ENCODE assay signal across 21 mouse cellular contexts in the genomic region with DNA sequence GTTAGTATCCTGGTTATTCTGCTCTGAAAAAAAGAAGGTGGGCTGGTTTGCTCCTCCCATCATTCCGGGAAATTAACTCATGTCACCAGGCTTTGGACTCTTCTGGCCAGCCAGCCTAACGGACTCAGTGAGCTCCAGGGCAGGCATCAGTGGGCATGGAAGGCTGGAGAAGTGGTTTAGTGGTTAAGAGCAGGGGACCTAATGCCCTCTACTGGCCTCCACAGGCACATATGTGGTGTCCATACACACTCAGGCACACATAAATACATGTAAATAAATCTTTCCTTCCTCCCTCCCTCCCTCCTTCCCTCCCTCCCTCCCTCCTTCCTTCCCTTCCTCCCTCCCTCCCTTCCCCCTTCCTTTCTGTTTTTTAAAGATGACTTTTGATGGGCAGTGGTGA. TPM values are rescaled to one million over a fixed set of nuclear protein-coding genes. Genes with fewer than 3 reads are reported as not detected.
DNase-seq lines count a peak whose midpoint lies in the region; ATAC-seq and TF ChIP-seq lines count a peak whose summit lies in the region.
"Had no signal": no experiment of that assay in that cellular context is flagged by ENCODE, and none has a peak within 500 bp of the region (broad histone marks: within the 10 kb centered on the region; RNA-seq: fewer than 3 reads in every experiment).

No protein-coding gene starts in this region.

- peak; percentile 24 for DNase-seq in embryo, embryonic 10 days (ENCODE audit: low spot score)
- DNase-seq in embryo, embryonic 9.5 days (ENCODE audit: extremely low spot score): no peak
- no peak for DNase-seq in kidney, postnatal 0 days (ENCODE audit: low spot score)
- DNase-seq in CH12.LX (ENCODE audit: extremely low read depth): no peak
- no peak for DNase-seq in liver, embryonic 14.5 days (ENCODE audit: low read depth in 3 of 3, low spot score in 3 of 3)
- no peak for DNase-seq in right cerebral cortex, postnatal 25 days
- no peak for DNase-seq in ovary, postnatal 14 days (ENCODE audit: low spot score)
- DNase-seq: adrenal gland, adult 2 months; cerebellum, adult 8-10 months; gastrocnemius, postnatal 36 days; kidney, postnatal 25 days; left cerebral cortex, postnatal 4 days; right cerebral cortex, postnatal 14 days had no signal

- in situ Hi-C loops in CH12.LX (cut with MboI; ENCODE audit: low pct_ligation_motif_present, low pct_unique_long_range_greater_than_20kb, low sequenced_read_pairs): no loop called here

- dilution Hi-C loops in CH12.LX (cut with MboI; ENCODE audit: extremely low pct_ligation_motif_present, extremely low pct_unique_long_range_greater_than_20kb, low sequenced_read_pairs): no loop called here

- TF ChIP-seq RAD21 in CH12.LX (IDR thresholded peaks at IDR 0.05; ENCODE audit: low read depth, low read length): peak; percentile 43

- no peak for ATAC-seq in kidney, postnatal 0 days (replicated peaks; ENCODE audit: low FRiP score, low read depth)
- no peak for ATAC-seq in kidney, embryonic 16.5 days (ENCODE audit: low FRiP score, low TSS enrichment)
- no peak for ATAC-seq in liver, embryonic 14.5 days (ENCODE audit: insufficient read depth)
- ATAC-seq: intestine, embryonic 15.5 days had no signal

- TF ChIP-seq EP300 in CH12.LX (IDR thresholded peaks at IDR 0.05; ENCODE audit: low read length): no peak
- TF ChIP-seq EP300 in liver, embryonic 14.5 days (IDR thresholded peaks at IDR 0.05; ENCODE audit: low read depth): no peak

- peak; percentile 45; the same call in 1 of the 2 replicates for TF ChIP-seq CTCF in kidney, postnatal 0 days (IDR thresholded peaks at IDR 0.05; ENCODE audit: low read depth)
- peak in 1 of 2 experiments; percentile 53; a peak in 2 of 4 replicates for TF ChIP-seq CTCF in CH12.LX (conservative IDR thresholded peaks at IDR 0.05 in 1 of 2, IDR thresholded peaks at IDR 0.05 in 1 of 2; ENCODE audit: low read depth in 2 of 2, low read length in 2 of 2)
- peak; percentile 49 for TF ChIP-seq CTCF in liver, embryonic 14.5 days (IDR thresholded peaks at IDR 0.05; ENCODE audit: low read depth)

- no peak overlapping the region for H3K27ac ChIP-seq in kidney, postnatal 0 days
- no peak overlapping the region for H3K27ac ChIP-seq in kidney, embryonic 16.5 days (ENCODE audit: low read length)
- H3K27ac ChIP-seq in CH12.LX (ENCODE audit: insufficient read depth, low read depth): no peak overlapping the region
- no peak overlapping the region for H3K27ac ChIP-seq in liver, embryonic 14.5 days
- H3K27ac ChIP-seq: embryonic facial prominence, embryonic 10.5 days; intestine, embryonic 15.5 days; lung, embryonic 15.5 days; midbrain, embryonic 10.5 days had no signal

- no peak for TF ChIP-seq POLR2A in CH12.LX (IDR thresholded peaks at IDR 0.05; ENCODE audit: low read depth, low read length)

- H3K4me3 ChIP-seq in kidney, postnatal 0 days (replicated peaks; ENCODE audit: low read depth, low read length): no peak overlapping the region
- no peak overlapping the region for H3K4me3 ChIP-seq in kidney, embryonic 16.5 days (ENCODE audit: low read length)
- no peak overlapping the region for H3K4me3 ChIP-seq in CH12.LX (replicated peaks in 1 of 3; ENCODE audit: low read depth in 2 of 3, low read length in 2 of 3, poor library complexity in 1 of 3)
- no peak overlapping the region for H3K4me3 ChIP-seq in liver, embryonic 14.5 days (ENCODE audit: insufficient read depth in 1 of 2, low read depth in 2 of 2, low read length in 2 of 2)
- H3K4me3 ChIP-seq: embryonic facial prominence, embryonic 10.5 days; heart, embryonic 12.5 days; intestine, embryonic 15.5 days; lung, embryonic 15.5 days; midbrain, embryonic 10.5 days; myocyte had no signal

- H3K79me2 ChIP-seq in CH12.LX (replicated peaks; ENCODE audit: control insufficient read depth, extremely low read depth, insufficient read depth, poor library complexity, severe bottlenecking): peaks cover 4% of the 10 kb centered on the region

- H3K27me3 ChIP-seq in kidney, postnatal 0 days (ENCODE audit: insufficient read depth, low read length): no peaks in the 10 kb centered on the region
- no peaks in the 10 kb centered on the region for H3K27me3 ChIP-seq in kidney, embryonic 16.5 days (ENCODE audit: insufficient read depth, low read length)
- H3K27me3 ChIP-seq in CH12.LX (replicated peaks): no peaks in the 10 kb centered on the region
- H3K27me3 ChIP-seq in liver, embryonic 14.5 days (ENCODE audit: control insufficient read depth, insufficient read depth, low read length): no peaks in the 10 kb centered on the region
- H3K27me3 ChIP-seq: heart, embryonic 12.5 days; intestine, embryonic 15.5 days; lung, embryonic 15.5 days had no signal

- 63% methylated on average over 2 of the region's 2 CpGs for WGBS in kidney, postnatal 0 days
- 39% methylated on average over 2 of the region's 2 CpGs for WGBS in kidney, embryonic 16.5 days
- 55% methylated on average over 2 of the region's 2 CpGs for WGBS in liver, embryonic 14.5 days (ENCODE audit: insufficient replicate concordance)

- no peaks in the 10 kb centered on the region for H3K36me3 ChIP-seq in kidney, postnatal 0 days (ENCODE audit: insufficient read depth, low read length)
- H3K36me3 ChIP-seq in kidney, embryonic 16.5 days (ENCODE audit: insufficient read depth, low read length): no peaks in the 10 kb centered on the region
- no peaks in the 10 kb centered on the region for H3K36me3 ChIP-seq in CH12.LX (replicated peaks in 1 of 2; ENCODE audit: control insufficient read depth in 1 of 2, insufficient read depth in 1 of 2, low read length in 1 of 2)
- no peaks in the 10 kb centered on the region for H3K36me3 ChIP-seq in liver, embryonic 14.5 days (replicated peaks; ENCODE audit: control insufficient read depth, insufficient read depth, low read depth)
- H3K36me3 ChIP-seq: embryonic facial prominence, embryonic 10.5 days; heart, embryonic 12.5 days; intestine, embryonic 15.5 days; lung, embryonic 15.5 days; midbrain, embryonic 10.5 days had no signal

- no peak overlapping the region for H3K4me2 ChIP-seq in kidney, postnatal 0 days (ENCODE audit: low read length)
- H3K4me2 ChIP-seq in kidney, embryonic 16.5 days (replicated peaks; ENCODE audit: low read depth, low read length): no peak overlapping the region
- H3K4me2 ChIP-seq in CH12.LX (ENCODE audit: insufficient read depth, low read depth, poor library complexity, severe bottlenecking): no peak overlapping the region
- H3K4me2 ChIP-seq in liver, embryonic 14.5 days (ENCODE audit: low read depth): peak overlapping the region; percentile 32
- H3K4me2 ChIP-seq: heart, embryonic 12.5 days; intestine, embryonic 15.5 days; lung, embryonic 15.5 days had no signal

- no peak overlapping the region for H3K9ac ChIP-seq in kidney, postnatal 0 days (ENCODE audit: low read depth, low read length)
- no peak overlapping the region for H3K9ac ChIP-seq in kidney, embryonic 16.5 days (replicated peaks; ENCODE audit: low read length)
- H3K9ac ChIP-seq in CH12.LX (ENCODE audit: insufficient read depth, low read depth): no peak overlapping the region
- no peak overlapping the region for H3K9ac ChIP-seq in liver, embryonic 14.5 days (replicated peaks)
- H3K9ac ChIP-seq: heart, embryonic 12.5 days; intestine, embryonic 15.5 days; lung, embryonic 15.5 days had no signal

- no peaks in the 10 kb centered on the region for H3K9me3 ChIP-seq in kidney, postnatal 0 days (replicated peaks; ENCODE audit: low read length)
- H3K9me3 ChIP-seq in kidney, embryonic 16.5 days (ENCODE audit: low read length): no peaks in the 10 kb centered on the region
- H3K9me3 ChIP-seq in CH12.LX (replicated peaks; ENCODE audit: low read length): no peaks in the 10 kb centered on the region
- no peaks in the 10 kb centered on the region for H3K9me3 ChIP-seq in liver, embryonic 14.5 days (ENCODE audit: control insufficient read depth, low read length)
- H3K9me3 ChIP-seq: embryonic facial prominence, embryonic 10.5 days; heart, embryonic 12.5 days; intestine, embryonic 15.5 days; lung, embryonic 15.5 days; midbrain, embryonic 10.5 days had no signal

- H3K4me1 ChIP-seq in kidney, postnatal 0 days (replicated peaks; ENCODE audit: insufficient read depth, low read length): no peaks in the 10 kb centered on the region
- 0 out of 2 replicates have a peak, but pooled peaks cover 3% of the 10 kb centered on the region for H3K4me1 ChIP-seq in kidney, embryonic 16.5 days (ENCODE audit: insufficient read depth, low read length)
- H3K4me1 ChIP-seq in CH12.LX (ENCODE audit: control insufficient read depth in 1 of 2, insufficient read depth in 2 of 2): peaks cover 7 to 34% of the 10 kb centered on the region in 2 experiments
- peaks cover 7 to 20% of the 10 kb centered on the region in 2 experiments for H3K4me1 ChIP-seq in liver, embryonic 14.5 days (replicated peaks; ENCODE audit: control insufficient read depth in 2 of 2, insufficient read depth in 2 of 2, low read length in 1 of 2)
- H3K4me1 ChIP-seq: heart, embryonic 12.5 days; intestine, embryonic 15.5 days had no signal

TF ChIP-seq in CH12.LX, 34 proteins besides CTCF, POLR2A, EP300 and RAD21:
- TF ChIP-seq SIN3A (IDR thresholded peaks at IDR 0.05; ENCODE audit: low read length) (no peak), SMC3 (IDR thresholded peaks at IDR 0.05; ENCODE audit: low read depth, low read length) (peak; percentile 43), IRF4 (IDR thresholded peaks at IDR 0.05; ENCODE audit: low read depth, low read length) (no peak), JUN (IDR thresholded peaks at IDR 0.05; ENCODE audit: insufficient read depth, low read depth, low read length) (no peak)

RNA-seq across cellular contexts. Expression of a gene that starts 3.7 kb away (rescaled TPM):
- 120 and 131 TPM in 2 replicates for polyA plus RNA-seq in kidney, postnatal 0 days (2015; fragmentation: Nextera tagmentation; extraction: Ambion mirVana)
- 157 and 167 TPM in 2 replicates for polyA plus RNA-seq in kidney, embryonic 16.5 days (2015; fragmentation: Nextera tagmentation; extraction: Ambion mirVana)
- total RNA-seq in CH12.LX (2012; rRNA removed): 40.5 and 41.1 TPM in 2 replicates
- total RNA-seq in CH12.LX (2014; rRNA removed): 71.0 and 77.1 TPM in 2 replicates
- 52.0 and 59.0 TPM in 2 replicates for polyA plus RNA-seq in CH12.LX (2012; ENCODE audit: insufficient read length, low read depth)
- 6.7 and 9.1 TPM in 2 replicates for polyA plus RNA-seq in liver, embryonic 14.5 days (2012; rRNA removed)
- polyA plus RNA-seq in liver, embryonic 14.5 days (2014; fragmentation: Nextera tagmentation; extraction: Ambion mirVana): 23.5 and 23.8 TPM in 2 replicates

RNA-seq across cellular contexts. Expression of a gene that starts 47.9 kb away (rescaled TPM):
- polyA plus RNA-seq in kidney, postnatal 0 days (2015; fragmentation: Nextera tagmentation; extraction: Ambion mirVana): 12.4 and 15.6 TPM in 2 replicates
- 19.7 and 20.8 TPM in 2 replicates for polyA plus RNA-seq in kidney, embryonic 16.5 days (2015; fragmentation: Nextera tagmentation; extraction: Ambion mirVana)
- total RNA-seq in CH12.LX (2012; rRNA removed) (1.6 and 1.7 TPM in 2 replicates), CH12.LX (2014; rRNA removed) (0.08 and 0.16 TPM in 2 replicates)
- 0.10 and 0.17 TPM in 2 replicates for polyA plus RNA-seq in CH12.LX (2012; ENCODE audit: insufficient read length, low read depth)
- 0.03 and 0.04 TPM in 2 replicates for polyA plus RNA-seq in liver, embryonic 14.5 days (2012; rRNA removed)
- polyA plus RNA-seq in liver, embryonic 14.5 days (2014; fragmentation: Nextera tagmentation; extraction: Ambion mirVana): 0.04 and 0.05 TPM in 2 replicates
- total RNA-seq: hematopoietic stem cell, adult 5-6 weeks had no signal

Comparison
In these comparisons a context has a peak if more than half of its experiments do, and no peak if none do; other contexts are left out.
1. RNA of a gene that starts 47.9 kb away (polyA plus RNA-seq): 19.7 to 20.8 TPM in kidney, embryonic 16.5 days and 12.4 to 15.6 TPM in kidney, postnatal 0 days; 0.10 to 0.17 TPM in CH12.LX and 0.03 to 0.05 TPM in liver, embryonic 14.5 days; every median in the first group is over 10 times any median in the second.